Mouse (Mus musculus) CD4-positive, CD25-positive, alpha-beta regulatory T cell (primary cell): ENCODE data around the gene Phf23. TPM values are rescaled to one million over a fixed set of nuclear protein-coding genes. Genes with fewer than 3 reads are reported as not detected.

Experiments used
- polyA plus RNA-seq: library from polyadenylated mRNA; unstranded; fragments of 100-300 nt; shearing (Covaris generic); gene quantifications from one replicate; pipeline ENCODE4 v1.2.1, GENCODE M21; 2017

Gene Phf23
- polyA plus RNA-seq = 88.2 TPM

DNA sequence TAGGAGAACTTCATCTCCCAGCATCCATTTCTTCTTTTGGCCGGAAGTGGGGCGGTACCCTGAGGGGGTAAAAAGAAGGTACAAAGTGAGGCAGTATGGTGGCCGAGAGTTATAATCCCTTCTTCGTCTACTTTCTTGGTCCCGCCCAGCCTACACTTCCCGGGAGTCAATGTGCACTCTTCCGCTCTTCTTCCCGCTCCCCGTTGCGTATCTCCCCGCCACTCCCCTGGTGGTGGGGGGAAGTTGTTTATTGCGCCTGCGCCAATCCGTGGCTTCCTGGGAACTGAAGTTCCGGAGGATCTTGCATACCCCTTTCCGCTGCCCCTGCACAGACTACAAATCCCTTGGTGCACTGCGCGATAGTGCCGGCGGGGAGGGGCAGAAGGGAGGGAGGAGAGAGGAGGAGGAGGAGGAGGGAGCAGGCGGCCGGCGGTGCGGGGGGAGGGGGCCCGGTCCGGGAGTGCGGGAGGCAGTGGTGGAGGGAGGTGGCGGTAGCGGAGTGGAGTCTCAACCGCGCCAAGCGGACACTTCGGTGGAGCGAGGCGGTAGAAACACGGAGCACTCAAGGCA is at the start of gene Phf23:
Gene Phf23 (plus strand): TSS at position 387 of the 570 bp plus-strand sequence.

DNA sequence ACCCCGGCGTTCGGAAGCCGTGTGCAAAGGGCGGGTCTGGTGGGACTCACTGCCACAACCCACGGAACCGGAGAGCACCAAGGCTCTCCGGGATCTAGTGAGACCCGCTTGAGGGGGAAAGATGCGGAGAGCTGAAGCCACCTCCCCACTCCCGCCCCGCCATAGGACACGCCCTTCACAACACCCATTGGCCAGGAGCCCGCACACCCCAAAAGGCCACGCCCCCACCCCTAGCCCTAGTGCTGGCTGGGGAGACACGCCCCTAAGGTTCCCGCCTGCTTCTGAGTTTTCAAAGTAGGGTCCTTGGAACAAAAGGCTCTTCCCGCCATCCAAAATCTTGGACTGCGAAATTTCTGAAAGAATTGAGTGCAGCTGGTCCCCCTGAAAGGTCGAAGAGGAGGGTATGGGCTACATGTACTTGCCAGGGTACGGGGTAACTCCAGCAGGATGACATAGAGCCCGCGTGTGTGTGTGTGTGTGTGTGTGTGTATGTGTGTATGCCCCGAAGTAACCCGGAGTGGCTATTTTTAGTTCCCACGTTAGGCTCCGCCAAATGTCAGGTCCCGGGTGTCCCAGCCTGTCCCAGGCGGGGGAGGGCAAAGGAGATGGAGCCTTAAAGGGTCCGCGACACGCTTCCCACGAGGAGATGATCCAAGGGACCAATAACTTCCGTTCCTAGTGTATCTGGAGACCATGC is 47.4 kb upstream of the Phf23 start, which contains the start of gene Slc2a4:
Gene Slc2a4 (minus strand): TSS at position 123 of the 697 bp plus-strand sequence.

DNA sequence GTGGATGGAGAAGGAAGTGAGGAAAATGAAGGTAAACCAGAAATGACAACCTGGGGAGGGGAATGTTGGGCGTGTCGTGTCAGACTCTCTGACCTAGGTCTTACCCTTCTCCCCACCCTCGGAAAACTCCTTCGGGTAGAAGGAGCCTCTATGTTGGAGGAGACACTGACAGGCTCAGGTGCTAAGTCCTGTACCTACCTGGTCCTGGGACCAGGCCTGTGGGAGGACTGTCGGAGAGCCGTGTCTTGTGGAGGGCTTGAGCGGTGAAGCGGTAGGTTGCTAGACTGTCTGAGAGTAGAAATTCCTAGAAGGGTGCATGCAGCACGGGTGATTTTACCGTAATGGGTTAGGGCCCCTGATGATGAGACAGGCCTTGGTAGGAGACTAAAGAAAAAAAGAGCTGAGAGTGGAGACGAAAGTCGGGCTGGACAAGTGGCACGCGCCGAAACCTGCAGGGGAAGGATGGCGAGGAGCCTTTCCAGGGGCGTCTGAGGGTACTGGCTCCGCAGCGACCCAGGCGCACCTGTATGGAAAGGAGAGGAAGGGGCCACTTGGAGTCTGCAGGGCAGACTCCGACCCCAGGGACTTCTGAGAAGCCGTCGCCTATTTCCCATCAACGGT is 30.8 kb upstream of the Phf23 start, which contains the start of gene Cldn7:
Gene Cldn7 (plus strand): TSS at position 130 of the 621 bp plus-strand sequence.

DNA sequence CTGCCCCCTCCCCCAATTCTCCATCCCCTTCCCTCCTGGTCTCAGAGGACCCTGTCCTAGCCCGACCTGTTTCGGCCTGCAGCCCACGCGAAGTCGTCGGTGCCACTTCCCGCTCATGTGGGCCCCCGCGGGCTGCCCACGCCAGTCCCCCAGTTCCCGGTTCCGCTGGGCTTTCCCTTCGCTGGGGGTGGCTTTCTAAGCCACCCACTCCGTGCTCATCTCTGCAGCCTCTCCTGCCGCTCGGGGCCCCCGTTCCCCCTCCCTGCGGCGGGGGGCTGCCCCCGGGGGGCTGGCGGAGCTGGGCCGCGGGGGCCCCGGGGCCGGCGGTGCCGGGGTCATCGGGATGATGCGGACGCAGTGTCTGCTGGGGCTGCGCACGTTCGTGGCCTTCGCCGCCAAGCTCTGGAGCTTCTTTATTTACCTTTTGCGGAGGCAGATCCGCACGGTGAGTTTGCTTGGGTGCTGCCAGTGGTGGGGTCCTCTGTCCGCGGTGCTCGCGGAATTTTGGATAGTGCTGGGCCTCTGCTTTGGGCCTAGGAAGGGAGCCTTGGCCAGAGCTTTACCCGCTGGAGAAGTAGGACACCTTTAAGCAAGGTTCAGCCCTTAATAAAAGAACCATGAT is 14.3 kb upstream of the Phf23 start, which contains the start of gene Ctdnep1:
Gene Ctdnep1 (plus strand): TSS at position 16 of the 622 bp plus-strand sequence.

DNA sequence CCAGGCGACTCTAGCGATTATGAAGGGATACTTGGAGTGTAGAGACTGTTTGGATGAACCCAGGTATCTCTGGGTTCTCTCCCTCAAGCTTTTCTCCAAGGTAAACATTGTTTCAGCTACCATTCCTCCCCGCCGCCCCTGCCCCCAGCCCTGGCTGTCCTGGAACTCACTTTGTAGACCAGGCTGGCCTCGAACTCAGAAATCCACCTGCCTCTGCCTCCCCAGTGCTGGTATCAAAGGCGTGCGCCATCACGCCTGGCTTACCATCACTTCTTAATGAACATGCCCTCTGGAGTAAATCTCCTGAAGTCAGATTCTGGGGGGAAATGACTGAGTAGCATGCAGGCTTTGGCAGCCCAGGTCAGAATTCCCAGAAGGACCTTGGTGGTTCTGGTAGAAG is 13.4 kb upstream of the Phf23 start, which contains the start of gene Elp5:
Gene Elp5 (minus strand): TSS at position 293 of the 400 bp plus-strand sequence.

DNA sequence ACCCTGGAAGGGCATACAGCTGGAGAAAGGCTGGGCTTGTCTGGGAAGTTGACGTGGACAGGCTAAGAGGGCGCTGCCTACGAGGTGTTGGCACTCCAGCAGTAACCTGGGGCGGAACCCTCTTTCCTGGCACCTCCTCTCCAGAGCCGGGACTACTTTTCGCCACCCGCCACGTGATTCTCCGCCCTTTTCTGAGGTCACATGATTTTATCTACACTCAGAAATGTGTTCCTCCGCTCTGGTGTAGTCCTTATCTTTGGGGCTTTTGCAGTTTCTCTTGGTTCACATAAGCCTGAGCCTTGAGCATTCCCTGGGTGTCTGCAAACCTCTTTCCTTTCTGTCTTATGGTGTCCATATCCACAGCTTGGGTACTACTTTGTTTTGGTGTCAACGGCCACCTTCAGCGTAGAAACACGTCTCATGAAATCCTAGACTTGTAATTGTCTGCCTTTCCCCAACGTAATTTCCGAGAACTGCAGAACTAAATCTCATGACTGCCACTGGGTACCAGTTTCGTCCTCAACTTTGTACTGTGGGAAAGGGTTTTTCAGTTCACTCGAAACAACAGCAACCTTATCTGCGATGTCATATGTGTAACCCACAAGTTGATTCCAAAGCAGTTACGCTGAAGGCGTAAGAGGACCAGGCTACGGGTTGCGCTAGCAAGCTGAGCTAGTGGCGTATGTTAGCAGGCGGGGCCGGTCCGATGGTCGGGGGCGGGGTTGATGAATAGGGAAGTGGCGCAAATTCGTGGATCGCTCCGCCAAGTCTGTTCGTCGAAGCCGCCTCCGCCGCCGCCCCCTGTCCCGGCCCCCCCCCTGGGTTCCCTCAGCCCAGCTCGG is 4.5 kb upstream of the Phf23 start, which contains the start of gene Gabarap:
Gene Gabarap (plus strand): TSS at position 294 of the 842 bp plus-strand sequence.

DNA sequence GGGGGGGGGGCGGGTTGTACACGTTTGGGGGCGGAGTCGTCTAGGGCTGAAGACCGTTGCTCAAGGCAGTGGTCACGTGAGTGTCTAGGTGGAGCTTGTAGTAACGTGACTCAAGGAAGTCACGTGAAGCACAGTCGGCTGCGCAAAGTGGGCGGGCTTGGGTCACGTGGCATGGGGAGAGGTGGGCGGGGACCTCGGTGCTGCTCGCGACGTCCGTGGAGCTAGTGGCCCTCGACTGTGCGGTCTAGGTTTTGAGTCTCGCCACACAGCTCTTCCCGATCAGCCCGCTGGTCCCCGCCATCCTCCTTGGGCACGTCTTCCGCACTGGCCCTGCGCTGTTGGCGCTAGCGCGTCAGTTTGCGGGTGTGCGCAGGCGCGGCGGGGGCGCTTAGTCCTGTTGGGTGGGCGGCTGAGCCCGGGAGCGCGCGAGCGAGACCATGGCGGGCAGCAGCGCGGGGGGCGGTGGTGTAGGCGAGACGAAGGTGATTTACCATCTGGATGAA is 4.9 kb downstream of the Phf23 start, which contains the start of gene Dvl2:
Gene Dvl2 (plus strand): TSS at position 200 of the 503 bp plus-strand sequence.

DNA sequence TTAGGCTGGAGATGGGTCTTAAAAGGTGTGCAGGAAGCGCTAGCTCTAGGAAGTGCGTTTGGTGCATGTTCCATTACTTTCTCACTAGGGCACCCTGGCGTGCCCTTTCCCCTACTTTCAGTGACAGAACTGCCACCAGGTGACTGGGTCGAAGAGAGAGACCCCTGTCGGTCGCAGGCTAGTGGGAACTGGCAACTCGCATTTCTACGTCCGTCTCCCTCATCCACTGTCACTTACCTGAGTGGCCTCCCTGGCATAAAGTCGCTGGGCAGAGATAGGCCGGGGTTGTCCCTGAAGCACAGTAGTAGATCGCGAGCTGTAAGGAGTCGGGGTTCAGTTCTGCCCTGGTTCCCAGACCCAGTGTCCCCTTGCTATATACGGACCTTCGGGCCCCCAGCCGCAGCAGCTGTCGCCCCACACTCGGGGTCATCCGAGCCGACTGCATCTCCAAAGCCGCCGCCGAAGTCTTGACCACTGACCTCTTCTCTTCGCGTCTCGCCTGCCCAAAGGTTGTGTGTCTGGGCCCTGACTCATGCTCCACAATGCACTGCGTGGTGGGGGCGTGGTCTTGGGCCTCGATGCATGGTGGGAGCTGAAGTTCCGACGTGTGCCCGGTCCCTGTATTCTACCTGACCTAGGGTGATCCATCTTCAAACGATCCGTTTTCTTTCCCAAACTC is 19.4 kb downstream of the Phf23 start, which contains the start of gene Acadvl:
Gene Acadvl (minus strand): TSS at position 532 of the 679 bp plus-strand sequence.

DNA sequence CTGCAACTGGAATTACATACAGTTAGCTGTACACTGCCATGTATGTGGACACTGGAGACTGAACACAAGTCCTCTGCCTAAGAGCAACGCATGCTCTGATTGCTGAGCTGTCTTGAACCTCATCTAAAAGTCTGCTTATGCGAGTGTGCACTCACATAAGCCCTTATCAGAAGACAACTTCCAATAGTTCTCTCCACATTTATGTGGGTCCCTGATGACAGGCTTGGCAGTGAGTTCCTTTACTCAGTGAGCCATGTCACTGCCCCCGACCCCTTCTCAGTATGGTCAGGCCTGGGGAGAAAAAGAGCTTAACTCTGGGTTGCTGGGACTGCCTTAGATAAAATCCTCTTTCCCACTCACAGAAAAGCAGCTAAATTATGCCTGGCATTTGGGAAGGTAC is 21.1 kb downstream of the Phf23 start, which contains the start of gene Dlg4:
Gene Dlg4 (plus strand): TSS at position 274 of the 400 bp plus-strand sequence.

Other genes starting within 250 kb of the Phf23 start
- 50.4 TPM for gene Polr2a, start 237.1 kb upstream of the Phf23 start, polyA plus RNA-seq
- gene Slc35g3, start 233.8 kb upstream of the Phf23 start, polyA plus RNA-seq = 0.12 TPM
- 5.5 TPM for gene Zbtb4, start 229.9 kb upstream of the Phf23 start, polyA plus RNA-seq
- gene Chrnb1, start 199.8 kb upstream of the Phf23 start, polyA plus RNA-seq = 3.7 TPM
- gene Fgf11, start 193.9 kb upstream of the Phf23 start, polyA plus RNA-seq = not detected
- not detected for gene Tmem102, start 190.2 kb upstream of the Phf23 start, polyA plus RNA-seq
- not detected for gene Gm39566, start 180.5 kb upstream of the Phf23 start, polyA plus RNA-seq
- gene Spem2, start 177.3 kb upstream of the Phf23 start, polyA plus RNA-seq = not detected
- not detected for gene Spem1, start 173.6 kb upstream of the Phf23 start, polyA plus RNA-seq
- gene Nlgn2, start 158.0 kb upstream of the Phf23 start, polyA plus RNA-seq = 0.85 TPM
- gene Tmem256, start 157.3 kb upstream of the Phf23 start, polyA plus RNA-seq = 77.8 TPM
- 32.7 TPM for gene Plscr3, start 149.4 kb upstream of the Phf23 start, polyA plus RNA-seq
- gene Tnk1, start 137.0 kb upstream of the Phf23 start, polyA plus RNA-seq = not detected
- not detected for gene Tmem95, start 117.8 kb upstream of the Phf23 start, polyA plus RNA-seq
- 1.3 TPM for gene Kctd11, start 114.4 kb upstream of the Phf23 start, polyA plus RNA-seq
- gene Acap1, start 100.2 kb upstream of the Phf23 start, polyA plus RNA-seq = 552 TPM
- gene 2810408A11Rik, start 94.8 kb upstream of the Phf23 start, polyA plus RNA-seq = 4.4 TPM
- gene Neurl4, start 94.7 kb upstream of the Phf23 start, polyA plus RNA-seq = 7.7 TPM
- 203 TPM for gene Gps2, start 81.9 kb upstream of the Phf23 start, polyA plus RNA-seq
- 1,414 TPM for gene Eif5a, start 73.8 kb upstream of the Phf23 start, polyA plus RNA-seq
- gene Ybx2, start 60.0 kb upstream of the Phf23 start, polyA plus RNA-seq = not detected
- not detected for gene Slc2a4, start 47.6 kb upstream of the Phf23 start, polyA plus RNA-seq
- not detected for gene Cldn7, start 31.0 kb upstream of the Phf23 start, polyA plus RNA-seq
- 60.1 TPM for gene Ctdnep1, start 14.6 kb upstream of the Phf23 start, polyA plus RNA-seq
- gene Elp5, start 13.3 kb upstream of the Phf23 start, polyA plus RNA-seq = 67.1 TPM
- gene Gabarap, start 4.6 kb upstream of the Phf23 start, polyA plus RNA-seq = 380 TPM
- 32.1 TPM for gene Dvl2, start 4.8 kb downstream of the Phf23 start, polyA plus RNA-seq
- 110 TPM for gene Acadvl, start 19.6 kb downstream of the Phf23 start, polyA plus RNA-seq
- 6.1 TPM for gene Dlg4, start 21.2 kb downstream of the Phf23 start, polyA plus RNA-seq
- gene Asgr1, start 58.3 kb downstream of the Phf23 start, polyA plus RNA-seq = not detected
- gene Asgr2, start 96.9 kb downstream of the Phf23 start, polyA plus RNA-seq = not detected
- not detected for gene Mgl2, start 134.6 kb downstream of the Phf23 start, polyA plus RNA-seq
- not detected for gene Clec10a, start 160.4 kb downstream of the Phf23 start, polyA plus RNA-seq
- gene Slc16a11, start 217.0 kb downstream of the Phf23 start, polyA plus RNA-seq = 0.47 TPM
- 3.4 TPM for gene Slc16a13, start 225.3 kb downstream of the Phf23 start, polyA plus RNA-seq
- gene Bcl6b, start 234.0 kb downstream of the Phf23 start, polyA plus RNA-seq = not detected
- 185 TPM for gene 0610010K14Rik, start 242.1 kb downstream of the Phf23 start, polyA plus RNA-seq
- 6.1 TPM for gene Gm21988, start 244.1 kb downstream of the Phf23 start, polyA plus RNA-seq
- gene Rnasek, start 244.1 kb downstream of the Phf23 start, polyA plus RNA-seq = 266 TPM